Mouse (Mus musculus) right cerebral cortex, adult 2 months (tissue): ENCODE results near the gene Pdzd8.

Source experiments
- DNase-seq, 2 experiments: peaks; one replicate each; pipeline ENCODE4 v3.0.0; 2021 to 2022; ENCODE audit warnings: low spot score in 2 of 2

The Pdzd8 gene

DNA sequence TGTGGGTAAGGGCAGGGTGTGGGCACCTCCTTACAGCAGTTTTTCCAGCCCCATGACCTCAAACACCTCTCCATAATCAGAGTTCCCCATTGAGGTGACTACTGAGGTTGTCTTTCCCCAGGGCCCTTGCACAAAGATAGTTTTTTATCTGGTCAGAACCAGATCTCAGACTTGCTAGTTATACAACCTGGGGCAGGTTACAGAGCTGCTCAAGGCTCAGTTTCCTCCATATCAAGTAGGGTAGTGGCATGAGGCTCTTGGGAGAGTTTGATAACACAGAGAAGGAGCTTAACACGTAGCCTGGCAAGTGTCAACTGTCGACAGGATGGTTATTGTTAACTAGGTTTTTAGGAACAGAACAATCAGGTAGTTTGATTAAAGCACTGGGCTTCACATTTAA lies 9.3 kb upstream of the Pdzd8 start:
- no peak for DNase-seq

DNA sequence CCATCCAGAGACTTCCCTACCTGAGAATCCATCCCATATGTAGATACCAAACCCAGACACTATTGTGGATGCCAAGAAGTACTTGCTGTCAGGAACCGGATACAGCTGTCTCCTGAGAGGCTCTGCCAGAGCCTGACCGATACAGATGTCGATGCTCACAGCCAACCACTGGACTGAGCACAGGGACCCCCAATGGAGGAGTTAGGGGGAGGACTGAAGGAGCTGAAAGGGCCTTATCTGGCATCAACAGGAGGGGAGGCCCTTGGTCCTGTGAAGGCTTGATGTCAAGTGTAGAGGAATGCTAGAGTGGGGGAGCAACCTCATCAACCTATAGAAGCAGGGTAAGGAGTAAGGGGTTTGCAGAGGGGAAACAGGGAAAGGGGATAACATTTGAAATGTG lies 7.2 kb upstream of the Pdzd8 start:
- no peak for DNase-seq

GRCm38 (mm10) chr19:59351151-59351889 lies 5.7 kb upstream of the Pdzd8 start:
- DNase-seq, result no peak

DNA sequence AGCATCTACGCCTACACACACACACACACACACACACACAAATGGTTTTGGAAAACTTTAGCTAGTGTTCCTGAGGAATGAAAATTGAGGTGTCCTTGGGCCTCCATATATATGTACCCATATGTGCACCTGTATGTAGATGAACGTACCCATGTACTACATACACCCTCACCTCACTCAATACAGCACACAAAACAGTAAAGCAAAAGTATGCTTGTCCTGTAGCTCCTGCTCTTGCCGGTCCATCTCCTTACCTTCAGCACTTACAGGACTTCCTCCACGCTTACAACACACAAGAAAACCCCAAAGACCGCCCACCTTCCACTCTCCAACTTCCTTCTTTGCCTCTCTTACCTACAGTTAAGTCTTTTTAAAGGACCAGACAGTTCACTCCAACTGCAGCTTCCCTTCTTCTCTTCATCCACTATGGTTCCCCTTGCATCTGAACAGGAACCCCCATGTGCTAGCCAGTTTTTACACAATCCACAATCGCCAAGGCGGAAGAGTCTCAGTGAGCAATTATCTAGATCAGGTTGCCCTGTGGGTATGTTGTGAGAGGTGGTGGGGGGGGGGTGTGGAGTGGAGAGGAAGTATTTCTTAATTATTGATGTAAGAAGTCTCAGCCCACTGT lies 4.8 kb upstream of the Pdzd8 start:
- no peak for DNase-seq

GRCm38 (mm10) chr19:59349329-59349960 lies 3.9 kb upstream of the Pdzd8 start:
- DNase-seq, result no peak

DNA sequence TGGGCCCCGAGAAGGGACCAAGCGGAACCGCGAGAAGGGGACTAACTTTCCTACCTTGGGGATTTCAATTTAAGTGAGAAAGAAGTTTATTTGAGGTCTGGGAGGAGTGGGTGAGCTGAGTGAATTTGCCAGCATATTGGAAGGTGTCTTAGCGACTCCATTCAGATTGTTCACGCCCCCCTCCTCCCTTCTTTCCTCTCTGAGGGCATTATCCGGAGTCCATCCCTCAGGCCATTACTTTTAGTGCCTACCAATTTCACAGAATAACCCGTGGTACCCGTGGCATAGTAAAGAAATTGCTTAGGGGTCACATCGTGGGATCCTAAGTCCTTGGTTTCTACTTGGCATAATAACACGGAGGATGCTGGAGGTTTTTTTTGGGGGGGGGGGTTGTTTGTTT lies 745 bp upstream of the Pdzd8 start:
- DNase-seq, result no peak

DNA sequence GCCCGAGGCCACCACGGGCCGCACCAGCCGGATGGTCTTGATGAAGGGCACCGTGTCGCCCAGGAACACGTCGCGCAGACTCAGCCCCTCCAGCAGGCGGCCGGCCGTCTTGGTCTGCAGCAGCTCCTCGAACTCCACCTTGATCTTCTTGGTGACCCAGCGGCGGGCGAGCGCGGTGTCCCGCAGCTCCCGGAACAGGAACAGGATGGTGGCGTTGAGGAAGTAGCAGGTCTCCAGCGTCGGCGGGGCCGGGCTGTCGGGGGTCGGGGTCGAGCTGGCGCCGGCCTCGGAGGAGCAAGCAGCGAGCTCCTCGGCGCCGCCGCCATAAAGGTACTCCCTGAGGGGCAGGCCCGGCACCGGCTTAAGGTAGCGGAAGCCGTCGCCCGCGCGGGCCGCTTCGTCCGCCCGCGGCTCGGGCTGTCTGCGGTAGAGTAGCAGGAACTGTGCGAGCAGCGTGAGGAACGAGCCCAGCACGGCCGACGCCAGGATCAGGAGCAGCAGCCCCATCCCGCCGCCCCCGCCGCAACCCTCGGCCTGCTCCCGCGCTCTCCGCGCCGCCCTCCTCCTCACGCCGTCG lies 411 bp downstream of the Pdzd8 start:
- DNase-seq, result peak in 1 of 2 experiments; percentile 38

DNA sequence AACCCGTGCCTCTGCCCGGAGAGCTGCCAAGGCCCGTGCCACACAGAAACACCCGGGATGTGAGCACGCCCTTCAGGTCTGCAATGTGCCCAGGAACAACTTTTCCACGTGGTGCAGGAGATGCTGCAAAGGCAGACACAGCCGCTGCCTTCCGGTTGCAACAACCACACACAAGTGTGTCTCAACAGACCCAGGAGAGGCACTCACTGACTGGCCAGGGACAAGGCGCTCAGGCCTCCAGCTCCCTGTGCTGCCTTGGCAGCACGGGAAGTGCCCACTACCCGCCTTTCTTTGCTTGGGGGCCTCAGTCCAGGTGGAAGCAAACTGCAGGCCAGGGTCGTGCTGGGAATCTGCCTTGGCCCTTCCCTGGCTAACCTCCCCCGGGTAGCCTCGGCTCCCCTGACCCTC lies 1.3 kb downstream of the Pdzd8 start:
- peak; percentile 23 to 26 for DNase-seq

- no peak for DNase-seq
Measured at GRCm38 (mm10) chr19:59342964-59343363, 2.6 kb downstream of the Pdzd8 start.

GRCm38 (mm10) chr19:59339908-59340307 lies 5.7 kb downstream of the Pdzd8 start:
- DNase-seq, result no peak

- no peak for DNase-seq
Measured at GRCm38 (mm10) chr19:59337872-59338681, 7.5 kb downstream of the Pdzd8 start.

DNA sequence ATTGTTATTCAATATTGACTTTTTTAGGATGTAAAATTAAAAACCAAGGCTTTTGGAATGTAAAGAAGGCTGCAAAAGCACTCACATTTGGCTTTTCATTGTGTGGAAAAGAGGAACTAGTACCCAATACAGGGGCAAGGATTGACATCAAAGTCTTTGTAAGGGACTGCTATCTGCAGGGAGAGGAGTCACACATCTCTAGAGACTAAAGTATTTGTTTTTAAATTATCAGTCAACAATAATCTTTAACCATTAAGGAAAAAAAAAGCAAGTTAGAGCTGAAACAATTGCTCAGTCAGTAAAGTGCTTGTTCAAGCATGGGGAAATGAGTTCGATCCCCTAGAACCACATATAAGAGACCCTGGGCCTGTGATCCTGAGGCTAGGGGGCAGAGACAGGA lies 8.9 kb downstream of the Pdzd8 start:
- DNase-seq, result no peak

DNA sequence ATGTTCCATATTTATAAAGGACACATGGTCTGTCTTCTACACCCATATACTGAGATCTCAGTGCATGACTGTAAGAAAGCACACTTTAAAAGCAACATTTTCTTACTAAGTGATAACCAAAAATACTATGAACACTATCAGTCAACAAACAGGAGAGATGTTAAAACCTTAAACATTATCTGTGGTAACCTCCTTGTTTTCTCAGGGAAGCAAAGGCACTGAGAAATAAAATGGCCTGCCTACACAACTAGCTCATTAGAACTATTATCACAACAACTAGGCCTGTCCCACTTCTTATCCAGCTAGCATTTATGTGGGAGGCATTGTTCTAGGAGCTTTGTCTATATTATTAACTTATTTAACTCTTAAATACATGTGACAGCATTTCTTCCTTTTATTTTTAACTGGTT lies 14.8 kb downstream of the Pdzd8 start:
- DNase-seq, result no peak

- DNase-seq, result no peak
Measured at GRCm38 (mm10) chr19:59321990-59322389, 23.6 kb downstream of the Pdzd8 start, which contains the start of gene Rps12-ps3. Gene Rps12-ps3 (plus strand): TSS chr19:59322290.

GRCm38 (mm10) chr19:59316571-59316970 lies 29.0 kb downstream of the Pdzd8 start:
- DNase-seq, result peak; percentile 46

DNA sequence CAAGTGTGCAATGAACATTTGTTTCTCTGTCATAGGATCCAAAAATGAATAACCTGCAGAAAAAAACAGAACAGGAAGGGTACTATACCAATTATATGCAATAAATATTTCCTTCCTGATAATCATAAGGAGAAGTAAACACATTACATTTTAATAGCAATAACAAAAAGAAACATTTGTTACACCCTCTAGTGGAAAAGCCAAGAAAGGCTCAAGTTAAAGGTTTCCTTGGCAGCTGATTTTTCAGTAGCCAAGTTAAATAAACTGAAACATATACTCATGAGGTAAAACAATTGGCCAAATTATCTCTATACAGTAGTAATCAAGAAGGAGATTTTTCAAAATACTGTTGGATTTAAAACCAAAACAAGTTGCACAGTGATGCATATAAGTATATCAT lies 30.3 kb downstream of the Pdzd8 start:
- DNase-seq, result no peak

GRCm38 (mm10) chr19:59292183-59292839 lies 53.3 kb downstream of the Pdzd8 start:
- DNase-seq, result peak in 1 of 2 experiments; percentile 24

- DNase-seq, result no peak
Measured at GRCm38 (mm10) chr19:59289811-59290210, 55.8 kb downstream of the Pdzd8 start.

- DNase-seq, result no peak
Measured at GRCm38 (mm10) chr19:59289042-59289441, 56.5 kb downstream of the Pdzd8 start.

DNA sequence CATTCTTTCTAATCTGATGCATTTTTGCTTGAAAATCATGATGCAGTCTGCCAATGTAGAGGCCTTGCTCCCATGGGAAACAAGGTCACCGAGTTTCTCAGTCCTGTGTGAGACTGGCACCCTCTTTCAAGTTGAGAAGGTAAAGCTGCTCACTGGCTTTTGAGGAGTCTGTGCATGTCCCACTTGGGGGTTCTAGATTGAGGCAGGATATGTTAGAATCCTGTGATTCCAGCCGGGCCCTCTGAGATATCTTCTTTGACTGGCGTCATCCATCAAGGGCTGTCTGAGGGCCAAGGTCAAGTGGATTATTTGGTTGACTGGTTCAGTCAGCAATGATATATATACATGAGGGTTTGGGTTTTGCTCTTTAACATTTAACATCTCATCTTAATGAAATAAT lies 63.6 kb downstream of the Pdzd8 start:
- no peak for DNase-seq

GRCm38 (mm10) chr19:59280841-59281240 lies 64.7 kb downstream of the Pdzd8 start:
- DNase-seq, result no peak
